Mouse (Mus musculus) lung, embryonic 14.5 days (tissue): Measurements from ENCODE around the gene Grwd1. TPM values are rescaled to one million over a fixed set of nuclear protein-coding genes. Genes with fewer than 3 reads are reported as not detected.

Source experiments
- ATAC-seq: fragments of 200-750 bp; cut with Nextera tagmentation; 2 replicates; pipeline ENCODE4 v1.8.0; 2017; ENCODE audit warnings: mild to moderate bottlenecking, moderate TSS enrichment, moderate library complexity; ENCODE audit not compliant: insufficient read depth
- DNase-seq: peaks from one replicate; pipeline ENCODE4 v3.0.0-alpha.2; 2015
- H3K27ac ChIP-seq: fragments of 300-500 bp; sonication (generic); 2 replicates; pipeline ENCODE4 v1.5.1; 2014; ENCODE audit warnings: low read depth, mild to moderate bottlenecking, moderate library complexity
- H3K27me3 ChIP-seq: fragments of 300-500 bp; sonication (generic); 2 replicates; pipeline ENCODE4 v1.6.1; 2014; ENCODE audit warnings: low read length, control low read depth; ENCODE audit not compliant: insufficient read depth
- H3K36me3 ChIP-seq: fragments of 300-500 bp; sonication (generic); 2 replicates; pipeline ENCODE4 v1.6.1; 2014; ENCODE audit warnings: control low read depth; ENCODE audit not compliant: insufficient read depth
- H3K4me1 ChIP-seq: fragments of 300-500 bp; sonication (generic); 2 replicates; pipeline ENCODE4 v1.6.1; 2014; ENCODE audit warnings: antibody characterized with exemption, control low read depth; ENCODE audit not compliant: insufficient read depth
- H3K4me2 ChIP-seq: fragments of 300-500 bp; sonication (generic); 2 replicates; pipeline ENCODE4 v1.6.1; 2014; ENCODE audit warnings: mild to moderate bottlenecking
- H3K4me3 ChIP-seq: fragments of 300-500 bp; sonication (generic); 2 replicates; pipeline ENCODE4 v1.5.1; 2014; ENCODE audit warnings: low read depth, low read length
- H3K9ac ChIP-seq: fragments of 300-500 bp; sonication (generic); 2 replicates; pipeline ENCODE4 v1.6.1; 2014
- H3K9me3 ChIP-seq: fragments of 300-500 bp; sonication (generic); 2 replicates; pipeline ENCODE4 v1.6.1; 2016; ENCODE audit warnings: low read depth, low read length, control low read depth
- CTCF ChIP-seq: IDR thresholded peaks from 2 replicates; pipeline ENCODE4 v1.5.1; 2016; ENCODE audit warnings: antibody characterized with exemption, low read depth
- WGBS: fragments of 180-500 bp; shearing (Covaris S2); extraction: QIAGEN DNeasy Blood & Tissue Kit; methylation state at CpG from one replicate; pipeline ENCODE4 v1.1.7; 2014; 5-methylcytosine and 5-hydroxymethylcytosine counted together
- polyA plus RNA-seq: library from polyadenylated mRNA; unstranded; fragments of >200 nt; fragmentation: Nextera tagmentation; extraction: Ambion mirVana; gene quantifications from 2 replicates; pipeline ENCODE4 v1.2.1, GENCODE M21; 2014

The Grwd1 gene
- polyA plus RNA-seq, 1 experiment from 2014 or later, result 95.3 TPM

DNA sequence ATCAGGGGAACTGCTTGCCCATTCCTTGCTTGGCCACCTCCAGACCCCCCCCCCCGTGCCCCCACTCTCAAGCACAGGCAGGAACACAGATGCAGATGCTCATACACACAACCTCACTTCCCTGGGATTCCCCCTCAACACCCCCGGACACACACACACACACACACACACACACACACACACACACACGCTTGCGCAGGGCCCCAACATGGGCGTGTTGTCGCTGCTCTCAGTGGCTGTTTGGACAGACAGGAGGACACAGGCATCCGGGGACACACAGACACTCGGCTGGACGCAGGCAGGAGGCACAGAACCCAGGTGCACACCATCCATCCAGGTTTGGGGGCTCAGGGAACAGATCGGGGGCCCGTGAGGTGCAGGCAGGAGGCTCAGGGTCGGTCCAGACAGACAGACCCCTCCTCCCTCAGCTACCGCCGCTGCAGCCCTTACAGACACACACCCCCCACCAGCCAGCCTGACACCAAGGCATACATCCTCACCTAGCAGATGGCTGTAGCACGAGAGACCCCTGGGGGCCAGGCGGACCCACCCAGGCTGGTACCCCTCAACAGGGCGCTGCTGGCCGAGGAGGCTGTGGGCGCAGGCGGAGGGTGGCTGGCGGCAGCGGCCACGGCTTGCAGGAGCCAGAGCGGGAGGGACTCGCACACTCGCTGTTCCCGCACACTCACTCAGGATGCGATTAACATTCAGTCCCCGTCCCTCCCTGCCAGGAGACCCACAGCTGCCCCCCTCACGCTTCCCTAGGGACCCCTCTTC, 39.7 kb upstream of the Grwd1 start:
- 2% methylated on average over 30 of the region's 30 CpGs for WGBS
- Histone ChIP-seq H3K4me3 (peak overlapping the region; percentile 27), H3K27ac (no peak overlapping the region), H3K27me3 (peaks cover 45% of the 10 kb centered on the region), H3K36me3 (peaks cover 18% of the 10 kb centered on the region), H3K9me3 (no peaks in the 10 kb centered on the region), H3K4me1 (peaks cover 15% of the 10 kb centered on the region; the same call in 1 of the 2 replicates), H3K4me2 (peak overlapping the region; percentile 59), H3K9ac (peak overlapping the region; percentile 13; the same call in 1 of the 2 replicates)
- TF ChIP-seq CTCF, result no peak
- ATAC-seq, result no peak
- no peak for DNase-seq

DNA sequence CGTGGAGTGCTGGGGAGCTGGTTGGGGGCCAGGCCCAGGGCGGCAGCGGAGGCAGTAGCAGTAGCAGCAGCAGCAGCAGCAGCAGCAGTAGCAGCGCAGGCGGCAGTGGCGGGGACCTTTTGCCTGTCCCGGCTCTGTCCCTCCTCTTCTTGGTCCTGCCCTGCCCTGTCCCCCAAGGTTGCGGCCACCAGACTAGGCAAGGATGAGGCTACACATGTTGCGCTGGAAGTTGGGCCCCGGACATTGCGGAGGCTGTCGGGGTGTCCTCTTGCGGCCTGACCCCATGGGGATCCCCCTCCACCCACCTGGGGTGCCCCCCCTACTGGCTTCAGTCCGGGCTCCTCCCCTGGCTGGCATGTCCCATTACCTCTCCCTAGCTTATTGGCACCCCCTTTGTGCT, 39.0 kb upstream of the Grwd1 start:
- no peak overlapping the region for H3K27ac ChIP-seq
- ATAC-seq (no peak), DNase-seq (peak; percentile 37)
- TF ChIP-seq CTCF, result no peak
- H3K36me3 ChIP-seq, result peaks cover 12% of the 10 kb centered on the region
- peaks cover 15% of the 10 kb centered on the region; the same call in 1 of the 2 replicates for H3K4me1 ChIP-seq
- peak overlapping the region; percentile 27; the same call in 1 of the 2 replicates for H3K4me3 ChIP-seq
- H3K27me3 ChIP-seq, result peaks cover 45% of the 10 kb centered on the region
- H3K9me3 ChIP-seq, result no peaks in the 10 kb centered on the region
- WGBS, result 4% methylated on average over 14 of the region's 14 CpGs
- H3K4me2 ChIP-seq, result peak overlapping the region; percentile 59
- H3K9ac ChIP-seq, result no peak overlapping the region; the same call in 1 of the 2 replicates

DNA sequence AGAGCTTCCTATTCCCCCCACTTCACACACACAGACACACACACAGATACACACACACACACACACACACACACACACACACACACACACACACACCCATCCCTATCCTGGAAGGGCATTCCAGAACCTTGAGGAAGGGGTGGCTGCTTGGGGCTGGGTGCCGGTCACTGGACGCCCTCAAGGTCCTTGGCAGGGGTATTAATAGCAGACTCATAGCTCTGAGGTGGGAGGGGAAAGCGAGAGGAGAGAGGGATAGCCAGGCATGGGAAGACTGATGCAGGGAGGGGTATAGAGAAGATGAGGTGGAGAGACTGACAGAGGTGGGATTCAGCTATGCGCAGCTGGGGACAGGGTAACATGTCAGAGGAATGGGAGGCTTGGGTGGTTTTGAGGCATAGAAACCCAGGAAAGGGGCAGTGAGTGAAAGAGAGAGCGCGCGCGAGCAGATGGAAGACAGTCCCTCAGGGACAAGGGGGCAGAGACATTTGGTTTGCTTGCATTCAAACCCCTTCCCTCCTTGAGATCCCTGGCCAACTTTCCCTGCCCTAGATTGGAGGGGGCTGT, 38.4 kb upstream of the Grwd1 start:
- peak overlapping the region; percentile 59 for H3K4me2 ChIP-seq
- WGBS, result 21% methylated on average over 8 of the region's 8 CpGs
- no peak for ATAC-seq

DNA sequence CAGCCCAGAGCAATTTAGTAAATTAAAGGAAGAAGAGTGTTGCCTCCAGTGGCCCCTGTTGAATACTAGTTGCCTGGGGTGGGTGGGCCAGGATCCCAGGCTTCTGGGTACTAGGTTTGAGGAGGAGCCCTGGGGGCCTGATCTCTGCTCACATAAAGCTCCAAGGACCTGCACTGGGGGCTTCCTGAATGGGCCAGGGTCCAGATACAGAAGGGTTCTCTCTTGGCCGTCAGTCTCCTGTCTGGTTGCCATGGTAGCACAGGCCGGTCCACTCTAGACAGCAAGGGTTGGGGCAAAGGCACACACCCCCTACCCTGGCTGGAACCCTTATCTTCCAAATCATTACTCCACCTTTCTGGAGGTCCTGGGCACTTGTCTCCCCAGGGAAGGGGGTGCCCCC, 37.1 kb upstream of the Grwd1 start:
- no peak for DNase-seq
- WGBS, result 37% methylated on average over 2 of the region's 2 CpGs
- H3K9ac ChIP-seq, result no peak overlapping the region
- TF ChIP-seq CTCF, result no peak
- peaks cover 3% of the 10 kb centered on the region; the same call in 1 of the 2 replicates for H3K4me1 ChIP-seq
- ATAC-seq, result no peak
- no peak overlapping the region for H3K4me3 ChIP-seq
- peak overlapping the region; percentile 86; the same call in 1 of the 2 replicates for H3K4me2 ChIP-seq
- no peak overlapping the region for H3K27ac ChIP-seq
- H3K9me3 ChIP-seq, result no peaks in the 10 kb centered on the region
- H3K27me3 ChIP-seq, result peaks cover 45% of the 10 kb centered on the region
- no peaks in the 10 kb centered on the region for H3K36me3 ChIP-seq

More for the DNA sequence above, 38.4 kb upstream of the Grwd1 start:
- Histone ChIP-seq H3K4me1 (peaks cover 9% of the 10 kb centered on the region; the same call in 1 of the 2 replicates), H3K9ac (no peak overlapping the region; the same call in 1 of the 2 replicates), H3K27me3 (peaks cover 45% of the 10 kb centered on the region), H3K27ac (no peak overlapping the region), H3K4me3 (peak overlapping the region; percentile 27; the same call in 1 of the 2 replicates), H3K9me3 (no peaks in the 10 kb centered on the region), H3K36me3 (peaks cover 6% of the 10 kb centered on the region)
- no peak for TF ChIP-seq CTCF
- no peak for DNase-seq

DNA sequence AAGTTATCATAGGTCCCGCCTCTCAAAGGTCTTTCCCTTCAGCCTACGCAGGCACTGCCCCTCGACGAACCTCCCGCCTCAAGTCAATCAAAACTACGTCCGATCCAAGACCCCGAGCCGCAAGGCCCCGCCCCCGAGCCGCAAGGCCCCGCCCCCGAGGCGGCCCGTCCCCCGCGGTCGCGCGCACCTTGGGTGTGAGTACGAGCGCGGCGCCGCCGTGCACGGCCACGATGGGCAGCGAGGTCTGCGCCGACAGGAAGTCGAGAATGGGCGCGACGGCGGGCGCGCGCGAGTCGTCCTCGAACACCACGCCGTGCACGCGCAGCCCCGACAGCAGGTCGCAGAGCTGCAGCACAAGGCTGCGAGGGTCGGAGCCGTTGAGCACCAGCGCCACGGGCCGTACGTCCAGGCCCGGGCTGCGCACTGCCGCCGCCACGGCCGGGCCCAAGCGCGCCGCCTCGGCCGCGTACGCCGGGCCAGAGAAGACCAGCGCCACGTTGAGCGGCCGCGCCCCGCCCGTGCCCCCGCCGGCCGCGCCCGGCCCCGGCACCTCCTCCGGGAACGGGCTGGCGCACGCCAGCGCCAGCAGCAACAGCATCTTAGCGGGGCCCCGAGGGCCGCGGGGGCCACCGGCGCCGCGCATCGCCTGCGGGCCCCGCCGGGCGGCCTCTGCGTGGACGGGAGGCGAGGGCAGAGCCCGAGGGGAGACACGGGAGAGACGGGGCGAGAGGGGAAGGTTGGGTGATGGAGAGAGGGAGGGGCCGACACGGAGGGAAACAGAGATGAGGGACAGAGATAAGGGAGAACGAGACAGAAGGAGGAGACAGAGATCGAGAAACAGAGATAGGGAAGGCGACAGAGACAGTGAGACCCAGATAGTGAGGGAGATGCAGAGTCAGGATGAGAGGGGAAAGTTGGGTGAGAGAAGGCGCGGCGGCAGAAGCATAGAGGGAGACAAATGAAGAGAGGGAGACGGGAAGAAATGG, 35.5 kb upstream of the Grwd1 start:
- peak; percentile 97 for DNase-seq
- under 1% methylated on average over 117 of the region's 117 CpGs for WGBS
- no peaks in the 10 kb centered on the region for H3K9me3 ChIP-seq
- peak overlapping the region; percentile 86 for H3K4me2 ChIP-seq
- peak; percentile 72 for ATAC-seq
- H3K9ac ChIP-seq, result peak overlapping the region; percentile 85
- H3K4me1 ChIP-seq, result peaks cover 3% of the 10 kb centered on the region; the same call in 1 of the 2 replicates
- no peak for TF ChIP-seq CTCF
- no peaks in the 10 kb centered on the region for H3K36me3 ChIP-seq
- peaks cover 42% of the 10 kb centered on the region for H3K27me3 ChIP-seq
- peak overlapping the region; percentile 72 for H3K4me3 ChIP-seq
- peak overlapping the region; percentile 70 for H3K27ac ChIP-seq

DNA sequence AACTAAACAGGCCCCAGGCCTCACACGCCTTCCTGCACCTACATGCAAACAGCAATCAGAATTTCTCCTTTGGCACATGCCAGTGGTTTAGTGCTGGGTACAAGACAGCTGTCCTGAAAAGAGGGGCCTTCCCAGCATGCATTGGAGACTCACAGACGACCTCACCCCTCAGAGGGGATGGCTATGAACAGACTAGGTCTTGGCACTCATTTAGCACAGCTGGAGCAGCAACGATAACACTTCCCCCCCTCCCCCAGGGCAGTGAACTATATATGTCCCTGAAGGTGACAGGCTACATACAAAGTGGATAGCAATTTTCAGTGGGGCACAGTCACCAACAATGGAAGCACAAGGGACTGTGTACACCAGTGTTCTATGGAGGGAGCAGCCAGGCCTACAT, 33.7 kb upstream of the Grwd1 start:
- Histone ChIP-seq H3K9me3 (no peaks in the 10 kb centered on the region), H3K4me2 (no peak overlapping the region), H3K36me3 (no peaks in the 10 kb centered on the region), H3K9ac (no peak overlapping the region), H3K27ac (no peak overlapping the region), H3K4me1 (0 out of 2 replicates have a peak, but pooled peaks cover 3% of the 10 kb centered on the region), H3K4me3 (no peak overlapping the region), H3K27me3 (peaks cover 24% of the 10 kb centered on the region)
- no peak for ATAC-seq
- no peak for TF ChIP-seq CTCF
- WGBS, result 55% methylated on average over 3 of the region's 3 CpGs
- peak; percentile 37 for DNase-seq
